ENCODE assay signal across 9 mouse cellular contexts in genomic region chr2:103971838-103972237, GRCm38 (mm10). TPM values are rescaled to one million over a fixed set of nuclear protein-coding genes. Genes with fewer than 3 reads are reported as not detected.
A peak's percentile ranks its signal among the peaks of the same experiment; 100 is the strongest.
DNase-seq lines count a peak whose midpoint lies in the region; ATAC-seq and TF ChIP-seq lines count a peak whose summit lies in the region.
"Had no signal": no experiment of that assay in that cellular context is flagged by ENCODE, and none has a peak within 500 bp of the region (broad histone marks: within the 10 kb centered on the region; RNA-seq: fewer than 3 reads in every experiment).

No protein-coding gene starts in this region.

- 13% methylated on average over 3 of the region's 3 CpGs for WGBS in lung, embryonic 15.5 days
- 32% methylated on average over 3 of the region's 3 CpGs for WGBS in hindbrain, postnatal 0 days
- WGBS in midbrain, embryonic 16.5 days = 17% methylated on average over 3 of the region's 3 CpGs

- H3K9ac ChIP-seq in lung, embryonic 15.5 days = 0 out of 2 replicates have a peak overlapping the region, but pooled peaks have one; percentile 2
- H3K9ac ChIP-seq in hindbrain, postnatal 0 days (replicated peaks; ENCODE audit: low read length) = no peak overlapping the region
- H3K9ac ChIP-seq in midbrain, embryonic 16.5 days (ENCODE audit: low read depth, low read length) = no peak overlapping the region

- no peaks in the 10 kb centered on the region for H3K9me3 ChIP-seq in lung, embryonic 15.5 days
- no peaks in the 10 kb centered on the region for H3K9me3 ChIP-seq in hindbrain, postnatal 0 days (ENCODE audit: low read length)
- no peaks in the 10 kb centered on the region for H3K9me3 ChIP-seq in midbrain, embryonic 16.5 days (replicated peaks; ENCODE audit: control insufficient read depth, low read length, poor library complexity, severe bottlenecking)

- peak overlapping the region; percentile 92 for H3K4me3 ChIP-seq in gastrocnemius, adult 2 months
- peak overlapping the region; percentile 79 for H3K4me3 ChIP-seq in lung, embryonic 15.5 days
- H3K4me3 ChIP-seq in hindbrain, postnatal 0 days (ENCODE audit: low read length) = peak overlapping the region; percentile 54
- H3K4me3 ChIP-seq in midbrain, embryonic 16.5 days (ENCODE audit: low read depth, low read length) = peak overlapping the region; percentile 4; the same call in 1 of the 2 replicates

- H3K4me1 ChIP-seq in lung, embryonic 15.5 days = peaks cover 15% of the 10 kb centered on the region
- H3K4me1 ChIP-seq in hindbrain, postnatal 0 days (ENCODE audit: insufficient read depth, low read length) = no peaks in the 10 kb centered on the region
- H3K4me1 ChIP-seq in midbrain, embryonic 16.5 days (ENCODE audit: control insufficient read depth, insufficient read depth, low read length) = peaks cover 16% of the 10 kb centered on the region

- no peak for DNase-seq in gastrocnemius, adult 2 months
- DNase-seq in gastrocnemius, postnatal 36 days = no peak
- no peak for DNase-seq in lung, postnatal 14 days
- no peak for DNase-seq in hindbrain, postnatal 0 days (ENCODE audit: low spot score)
- DNase-seq in thymus, postnatal 36 days = no peak
- no peak for DNase-seq in layer of hippocampus, postnatal 14 days (ENCODE audit: low spot score in 2 of 2)

- no peak for ATAC-seq in lung, embryonic 15.5 days (ENCODE audit: borderline replicate concordance, extremely low read depth, low FRiP score, low TSS enrichment)
- no peak for ATAC-seq in hindbrain, postnatal 0 days
- no peak for ATAC-seq in midbrain, embryonic 16.5 days

- peak overlapping the region; percentile 35 for H3K27ac ChIP-seq in gastrocnemius, adult 2 months
- H3K27ac ChIP-seq in lung, embryonic 15.5 days = no peak overlapping the region
- no peak overlapping the region for H3K27ac ChIP-seq in hindbrain, postnatal 0 days
- H3K27ac ChIP-seq in midbrain, embryonic 16.5 days (ENCODE audit: low read length) = no peak overlapping the region

- intact Hi-C loops in gastrocnemius, adult 2 months (cut with DNase I) = no loop called here
- intact Hi-C loops in gastrocnemius, postnatal 36 days (cut with DNase I) = loop anchor here (10.0 kb wide), 1 partner anchor 407 kb away; the partner anchor contains the start of gene Abtb2

- H3K27me3 ChIP-seq in lung, embryonic 15.5 days = peaks cover 49% of the 10 kb centered on the region
- H3K27me3 ChIP-seq in hindbrain, postnatal 0 days (ENCODE audit: insufficient read depth, low read length) = no peaks in the 10 kb centered on the region
- no peaks in the 10 kb centered on the region for H3K27me3 ChIP-seq in midbrain, embryonic 16.5 days (ENCODE audit: control insufficient read depth, insufficient read depth, low read depth, low read length)

- H3K36me3 ChIP-seq in lung, embryonic 15.5 days = no peaks in the 10 kb centered on the region
- H3K36me3 ChIP-seq in hindbrain, postnatal 0 days (ENCODE audit: insufficient read depth, low read length) = peaks cover 4% of the 10 kb centered on the region; the same call in 1 of the 2 replicates
- no peaks in the 10 kb centered on the region for H3K36me3 ChIP-seq in midbrain, embryonic 16.5 days (ENCODE audit: control insufficient read depth, insufficient read depth, low read length)

- H3K4me2 ChIP-seq in lung, embryonic 15.5 days = peak overlapping the region; percentile 98
- H3K4me2 ChIP-seq in hindbrain, postnatal 0 days (ENCODE audit: low read depth, low read length) = peak overlapping the region; percentile 89
- H3K4me2 ChIP-seq in midbrain, embryonic 16.5 days (ENCODE audit: low read length) = peak overlapping the region; percentile 98

- TF ChIP-seq CTCF in gastrocnemius, adult 2 months (IDR thresholded peaks at IDR 0.05) = no peak
- no peak for TF ChIP-seq CTCF in hindbrain, postnatal 0 days (IDR thresholded peaks at IDR 0.05; ENCODE audit: low read depth)

RNA-seq across cellular contexts. Expression of gene Lmo2, which starts 14.1 kb away (rescaled TPM):
- total RNA-seq in gastrocnemius, adult 2 months (2021) = 1 to 10 TPM; 4.1 to 7.0 TPM
- total RNA-seq in gastrocnemius, postnatal 36 days (2021) = 1 to 10 TPM; 5.3 to 5.4 TPM
- 35.1 and 38.2 TPM in 2 replicates for polyA plus RNA-seq in lung, embryonic 15.5 days (2015; fragmentation: Nextera tagmentation; extraction: Ambion mirVana)
- total RNA-seq in hindbrain, postnatal 0 days (2014; rRNA removed) = 25.7 and 28.0 TPM in 2 replicates
- 31.2 TPM in 2 replicates for polyA plus RNA-seq in hindbrain, postnatal 0 days (2015; fragmentation: Nextera tagmentation; extraction: Ambion mirVana)
- polyA plus RNA-seq in midbrain, embryonic 16.5 days (2015; fragmentation: Nextera tagmentation; extraction: Ambion mirVana) = 25.5 and 29.0 TPM in 2 replicates
- total RNA-seq in layer of hippocampus, postnatal 14 days (2021) = 10 to 100 TPM; 19.8 to 25.5 TPM

RNA-seq across cellular contexts. Expression of gene Fbxo3, which starts 55.7 kb away (rescaled TPM):
- total RNA-seq in gastrocnemius, adult 2 months (2021) = 10 to 100 TPM; 47.5 to 53.9 TPM
- 10 to 100 TPM; 47.6 to 53.0 TPM for total RNA-seq in gastrocnemius, postnatal 36 days (2021)
- polyA plus RNA-seq in lung, embryonic 15.5 days (2015; fragmentation: Nextera tagmentation; extraction: Ambion mirVana) = 58.4 and 62.4 TPM in 2 replicates
- total RNA-seq in hindbrain, postnatal 0 days (2014; rRNA removed) = 59.5 and 70.6 TPM in 2 replicates
- 65.1 and 67.0 TPM in 2 replicates for polyA plus RNA-seq in hindbrain, postnatal 0 days (2015; fragmentation: Nextera tagmentation; extraction: Ambion mirVana)
- polyA plus RNA-seq in midbrain, embryonic 16.5 days (2015; fragmentation: Nextera tagmentation; extraction: Ambion mirVana) = 84.0 and 86.3 TPM in 2 replicates
- 10 to 100 TPM; 43.2 to 48.3 TPM for total RNA-seq in layer of hippocampus, postnatal 14 days (2021)

RNA-seq across cellular contexts. Expression of gene 4931422A03Rik, which starts 56.3 kb away (rescaled TPM):
- not detected for total RNA-seq in gastrocnemius, adult 2 months (2021)
- not detected for total RNA-seq in gastrocnemius, postnatal 36 days (2021)
- polyA plus RNA-seq in lung, embryonic 15.5 days (2015; fragmentation: Nextera tagmentation; extraction: Ambion mirVana) = 2.6 and 2.8 TPM in 2 replicates
- not detected in 2 replicates for total RNA-seq in hindbrain, postnatal 0 days (2014; rRNA removed)
- polyA plus RNA-seq in hindbrain, postnatal 0 days (2015; fragmentation: Nextera tagmentation; extraction: Ambion mirVana) = 1.9 and 2.5 TPM in 2 replicates
- polyA plus RNA-seq in midbrain, embryonic 16.5 days (2015; fragmentation: Nextera tagmentation; extraction: Ambion mirVana) = 2.3 and 2.9 TPM in 2 replicates
- total RNA-seq in layer of hippocampus, postnatal 14 days (2021) = not detected
- polyA plus RNA-seq: frontal cortex, adult 2 months had no signal

Comparison
In these comparisons a context has a peak if more than half of its experiments do, and no peak if none do; other contexts are left out.
1. H3K4me3 ChIP-seq: peak in every context shown above with its lines; median percentile 92 in gastrocnemius, adult 2 months; 79 in lung, embryonic 15.5 days; 54 in hindbrain, postnatal 0 days; 4 in midbrain, embryonic 16.5 days.